Mouse (Mus musculus): ENCODE measurements around the gene Crebzf. TPM values are rescaled to one million over a fixed set of nuclear protein-coding genes. Genes with fewer than 3 reads are reported as not detected.

Crebzf gene
- polyA plus RNA-seq, 1 experiment = 123 TPM

GRCm38 (mm10) chr7:90482607-90483006 is 40.1 kb downstream of the Crebzf start:
- no peak for DNase-seq (ENCODE audit: low read depth)
- TF ChIP-seq CTCF (IDR thresholded peaks at IDR 0.05; ENCODE audit: borderline replicate concordance, extremely low read depth, insufficient read depth, insufficient read length) (no peak), POLR2A (IDR thresholded peaks at IDR 0.05; ENCODE audit: borderline replicate concordance, extremely low read depth, insufficient read depth, insufficient read length, poor library complexity, severe bottlenecking) (no peak)

Other genes starting within 250 kb of the Crebzf start
- gene Ccdc83, start 177.0 kb upstream of the Crebzf start, polyA plus RNA-seq (2012; rRNA removed) = not detected in 2 replicates
- gene Sytl2, start 140.5 kb upstream of the Crebzf start, polyA plus RNA-seq (2012; rRNA removed) = 4.0 and 5.9 TPM in 2 replicates
- gene Ccdc89, start 16.2 kb upstream of the Crebzf start, polyA plus RNA-seq (2012; rRNA removed) = 1.1 and 1.5 TPM in 2 replicates
- gene Tmem126a, start 14.5 kb downstream of the Crebzf start, polyA plus RNA-seq (2012; rRNA removed) = 48.6 and 62.6 TPM in 2 replicates
- 16.8 and 21.0 TPM in 2 replicates for gene Tmem126b, start 33.3 kb downstream of the Crebzf start, polyA plus RNA-seq (2012; rRNA removed)
- gene Dlg2, start 33.9 kb downstream of the Crebzf start, polyA plus RNA-seq (2012; rRNA removed) = 28.0 and 38.6 TPM in 2 replicates

All from brain, embryonic 14.5 days (tissue).